Mouse (Mus musculus): ENCODE results near the gene Atp5k. TPM values are rescaled to one million over a fixed set of nuclear protein-coding genes. Genes with fewer than 3 reads are reported as not detected.

The Atp5k gene
- polyA plus RNA-seq (2012; rRNA removed): 18.3 and 18.7 TPM in 2 replicates

DNA sequence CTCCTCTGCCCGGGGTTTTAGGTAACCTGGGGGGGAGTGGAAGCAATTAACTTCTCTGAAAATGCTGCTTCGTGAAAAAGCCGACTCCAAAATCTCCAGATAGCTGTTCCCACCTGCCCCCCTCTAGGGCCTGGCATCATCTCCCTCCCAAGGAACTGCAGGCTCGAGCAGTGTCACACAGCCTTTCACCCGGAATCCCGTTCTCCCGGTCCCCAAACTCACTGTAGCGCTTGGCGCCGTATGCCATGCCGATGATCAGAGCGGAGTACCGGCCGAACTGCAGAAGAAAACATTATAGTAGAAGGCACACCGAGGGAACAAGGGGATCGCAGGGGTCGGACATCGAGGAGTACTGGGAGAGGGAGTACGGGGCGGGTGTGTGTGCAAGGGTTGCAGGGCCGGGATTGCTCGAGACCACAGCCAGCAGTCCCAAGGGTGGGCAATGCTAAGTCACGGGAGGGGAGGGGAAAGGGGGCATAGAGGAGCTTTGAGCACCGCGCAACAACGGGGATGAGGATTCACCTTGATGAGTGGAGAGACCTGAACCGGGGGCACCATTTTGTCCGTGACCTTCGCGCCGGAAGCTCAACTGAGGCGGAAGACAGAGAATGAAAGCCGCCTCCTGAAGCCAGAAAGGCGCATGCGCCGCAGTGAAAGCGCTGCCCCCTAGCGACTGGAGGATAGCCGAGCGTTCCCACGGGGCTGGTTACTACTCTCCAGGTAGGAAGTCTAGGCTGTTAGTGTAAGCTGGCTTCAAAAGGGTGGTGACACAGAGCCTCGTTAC, at the start of gene Atp5k:
Gene Atp5k, minus strand, starts transcription at position 645 of the 784 bp plus-strand sequence.
- Histone ChIP-seq H3K36me3 (ENCODE audit: control insufficient read depth, insufficient read depth, low read length) (peaks cover 4% of the 10 kb centered on the region), H3K27ac (ENCODE audit: insufficient read depth, low read length) (no peak within 1 kb of the TSS; the same call in 1 of the 2 replicates), H3K4me1 (ENCODE audit: control insufficient read depth, insufficient read depth, insufficient read length) (peaks cover 7% of the 10 kb centered on the region; the same call in 1 of the 2 replicates), H3K4me3 (ENCODE audit: extremely low read depth, insufficient read depth, insufficient read length) (peak within 1 kb of the TSS; percentile 99), H3K27me3 (ENCODE audit: control insufficient read depth, insufficient read depth, low read length) (no peaks in the 10 kb centered on the region)
- TF ChIP-seq POLR2A (IDR thresholded peaks at IDR 0.05; ENCODE audit: low read depth, low read length) (peak; percentile 41), CTCF (IDR thresholded peaks at IDR 0.05; ENCODE audit: extremely low read depth, insufficient read depth, insufficient read length, insufficient replicate concordance) (peak; percentile 78)
- DNase-seq (ENCODE audit: low read depth in 1 of 2, low spot score in 2 of 2): peak; percentile 85 to 92
- 1% methylated on average over 42 of the region's 42 CpGs for WGBS

DNA sequence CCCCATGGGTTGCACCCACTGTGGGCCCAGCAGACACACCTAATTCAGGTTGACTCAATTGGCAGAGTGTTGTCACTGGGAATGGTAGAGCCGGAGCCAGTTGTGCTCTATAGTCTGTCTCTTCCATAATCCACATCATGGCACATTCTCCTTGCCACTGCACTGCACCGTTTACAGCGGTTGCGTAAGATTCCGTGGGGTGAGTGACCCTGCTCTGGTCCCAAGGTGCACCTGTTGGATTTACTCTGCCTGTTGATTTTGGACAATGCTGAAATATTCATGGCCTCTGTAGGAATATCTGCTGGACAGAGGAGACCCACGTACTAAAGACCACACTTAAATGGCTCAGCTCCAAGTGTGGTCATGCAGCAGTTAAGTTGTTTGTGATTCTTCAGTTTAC, 48.8 kb upstream of the Atp5k start:
- H3K27ac ChIP-seq (ENCODE audit: insufficient read depth, low read length): no peak overlapping the region
- peaks cover 13% of the 10 kb centered on the region for H3K36me3 ChIP-seq (ENCODE audit: control insufficient read depth, insufficient read depth, low read length)
- no peaks in the 10 kb centered on the region for H3K27me3 ChIP-seq (ENCODE audit: control insufficient read depth, insufficient read depth, low read length)
- no peak for DNase-seq (ENCODE audit: low read depth in 1 of 2, low spot score in 2 of 2)
- H3K4me3 ChIP-seq (ENCODE audit: extremely low read depth, insufficient read depth, insufficient read length): no peak overlapping the region
- TF ChIP-seq POLR2A (IDR thresholded peaks at IDR 0.05; ENCODE audit: low read depth, low read length) (no peak), CTCF (IDR thresholded peaks at IDR 0.05; ENCODE audit: extremely low read depth, insufficient read depth, insufficient read length, insufficient replicate concordance) (no peak)
- no peaks in the 10 kb centered on the region for H3K4me1 ChIP-seq (ENCODE audit: control insufficient read depth, insufficient read depth, insufficient read length)
- 97% methylated on average over 6 of the region's 6 CpGs for WGBS

DNA sequence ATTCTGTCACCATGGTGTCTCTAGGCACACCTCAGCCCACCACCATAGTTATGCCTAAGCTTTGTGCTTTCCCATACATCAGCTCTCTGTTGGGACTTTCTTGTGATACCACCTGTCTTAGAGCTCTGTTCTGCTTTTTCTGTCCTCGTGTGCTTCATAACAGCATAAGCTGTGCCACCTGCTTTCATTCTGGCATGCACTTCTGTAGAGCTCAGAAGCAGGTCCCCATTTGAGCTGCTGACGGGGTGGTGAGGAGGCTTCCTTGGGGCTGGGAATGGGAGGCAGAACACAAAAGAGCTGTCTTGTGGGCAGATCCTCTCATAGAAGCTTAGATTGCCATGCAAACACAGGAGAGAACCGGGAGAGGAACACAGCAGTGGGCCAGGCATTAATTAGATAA, 41.7 kb upstream of the Atp5k start:
- H3K27ac ChIP-seq (ENCODE audit: insufficient read depth, low read length): no peak overlapping the region
- H3K36me3 ChIP-seq (ENCODE audit: control insufficient read depth, insufficient read depth, low read length): peaks cover 16% of the 10 kb centered on the region
- H3K4me1 ChIP-seq (ENCODE audit: control insufficient read depth, insufficient read depth, insufficient read length): no peaks in the 10 kb centered on the region
- no peak for TF ChIP-seq CTCF (IDR thresholded peaks at IDR 0.05; ENCODE audit: extremely low read depth, insufficient read depth, insufficient read length, insufficient replicate concordance)
- TF ChIP-seq POLR2A (IDR thresholded peaks at IDR 0.05; ENCODE audit: low read depth, low read length): no peak
- no peak for DNase-seq (ENCODE audit: low read depth in 1 of 2, low spot score in 2 of 2)
- WGBS: 92% methylated on average over 3 of the region's 3 CpGs
- H3K27me3 ChIP-seq (ENCODE audit: control insufficient read depth, insufficient read depth, low read length): no peaks in the 10 kb centered on the region
- no peak overlapping the region for H3K4me3 ChIP-seq (ENCODE audit: extremely low read depth, insufficient read depth, insufficient read length)

DNA sequence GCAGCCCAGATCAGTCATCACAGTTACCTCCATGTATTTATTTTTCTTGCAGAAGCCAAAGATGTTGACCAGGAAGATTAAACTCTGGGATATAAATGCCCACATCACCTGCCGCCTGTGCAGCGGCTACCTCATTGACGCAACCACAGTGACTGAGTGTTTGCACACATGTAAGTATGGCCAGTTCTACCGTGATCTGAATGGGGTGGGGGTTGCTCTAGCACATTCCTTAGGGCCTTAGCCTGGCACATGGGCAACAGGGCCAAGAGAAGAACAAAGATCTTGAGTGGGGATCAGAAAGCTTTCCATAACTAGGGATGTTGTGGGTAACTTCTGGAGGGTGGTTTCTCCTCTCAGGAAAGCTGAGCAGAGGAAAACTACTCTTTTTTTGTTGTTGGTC, 39.5 kb upstream of the Atp5k start:
- TF ChIP-seq CTCF (IDR thresholded peaks at IDR 0.05; ENCODE audit: extremely low read depth, insufficient read depth, insufficient read length, insufficient replicate concordance): no peak
- TF ChIP-seq POLR2A (IDR thresholded peaks at IDR 0.05; ENCODE audit: low read depth, low read length): no peak
- Histone ChIP-seq H3K27ac (ENCODE audit: insufficient read depth, low read length) (no peak overlapping the region), H3K36me3 (ENCODE audit: control insufficient read depth, insufficient read depth, low read length) (peaks cover 16% of the 10 kb centered on the region), H3K4me3 (ENCODE audit: extremely low read depth, insufficient read depth, insufficient read length) (no peak overlapping the region), H3K4me1 (ENCODE audit: control insufficient read depth, insufficient read depth, insufficient read length) (no peaks in the 10 kb centered on the region), H3K27me3 (ENCODE audit: control insufficient read depth, insufficient read depth, low read length) (no peaks in the 10 kb centered on the region)
- 97% methylated on average over 4 of the region's 4 CpGs for WGBS
- DNase-seq (ENCODE audit: low read depth in 1 of 2, low spot score in 2 of 2): no peak

DNA sequence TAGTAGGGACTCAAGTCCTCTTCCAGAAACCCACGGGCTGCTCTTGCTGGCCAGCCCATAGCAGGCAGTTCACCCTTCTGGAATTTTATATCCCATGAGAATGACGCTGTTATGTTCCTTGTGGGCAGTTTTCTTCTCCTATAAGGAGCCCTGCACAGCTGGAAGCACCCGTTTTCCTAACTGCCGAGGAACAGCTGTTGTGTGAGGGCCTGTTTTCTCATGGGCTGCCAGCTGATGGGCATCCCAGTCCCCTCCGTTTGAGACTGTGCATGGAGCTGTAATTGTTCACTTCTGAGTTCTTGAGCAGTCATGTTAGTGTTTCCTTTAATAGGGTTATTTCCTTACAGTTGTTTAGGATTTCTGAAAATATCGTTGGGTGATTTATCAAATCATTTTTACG, 35.4 kb upstream of the Atp5k start:
- DNase-seq (ENCODE audit: low read depth in 1 of 2, low spot score in 2 of 2): no peak
- Histone ChIP-seq H3K27me3 (ENCODE audit: control insufficient read depth, insufficient read depth, low read length) (no peaks in the 10 kb centered on the region), H3K4me1 (ENCODE audit: control insufficient read depth, insufficient read depth, insufficient read length) (no peaks in the 10 kb centered on the region), H3K27ac (ENCODE audit: insufficient read depth, low read length) (no peak overlapping the region), H3K4me3 (ENCODE audit: extremely low read depth, insufficient read depth, insufficient read length) (no peak overlapping the region), H3K36me3 (ENCODE audit: control insufficient read depth, insufficient read depth, low read length) (peaks cover 2% of the 10 kb centered on the region; the same call in 1 of the 2 replicates)
- 88% methylated on average over 7 of the region's 7 CpGs for WGBS
- no peak for TF ChIP-seq CTCF (IDR thresholded peaks at IDR 0.05; ENCODE audit: extremely low read depth, insufficient read depth, insufficient read length, insufficient replicate concordance)
- no peak for TF ChIP-seq POLR2A (IDR thresholded peaks at IDR 0.05; ENCODE audit: low read depth, low read length)

DNA sequence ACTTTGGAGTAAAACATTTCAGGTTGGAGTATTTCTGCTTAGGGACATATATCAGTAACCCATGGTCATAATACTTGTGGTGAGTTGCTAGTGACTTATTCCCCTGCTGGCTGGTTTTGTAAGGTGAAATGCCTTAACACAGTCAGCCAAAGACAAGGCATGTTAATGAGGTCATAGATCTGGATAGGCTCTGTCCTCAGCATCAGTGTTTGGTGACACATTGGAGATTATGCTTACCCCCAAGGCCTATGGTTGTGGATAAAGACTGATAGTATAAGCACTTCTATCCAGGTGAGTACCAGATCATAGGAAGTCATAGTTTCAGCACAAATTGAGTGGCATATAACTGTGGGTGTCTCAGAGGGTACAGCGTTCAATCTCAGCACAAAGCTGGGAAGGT, 32.4 kb upstream of the Atp5k start:
- 96% methylated on average over 1 of the region's 1 CpGs for WGBS
- no peak overlapping the region for H3K27ac ChIP-seq (ENCODE audit: insufficient read depth, low read length)
- H3K27me3 ChIP-seq (ENCODE audit: control insufficient read depth, insufficient read depth, low read length): no peaks in the 10 kb centered on the region
- no peak overlapping the region for H3K4me3 ChIP-seq (ENCODE audit: extremely low read depth, insufficient read depth, insufficient read length)
- H3K36me3 ChIP-seq (ENCODE audit: control insufficient read depth, insufficient read depth, low read length): no peaks in the 10 kb centered on the region
- H3K4me1 ChIP-seq (ENCODE audit: control insufficient read depth, insufficient read depth, insufficient read length): peaks cover 10% of the 10 kb centered on the region; the same call in 1 of the 2 replicates
- TF ChIP-seq CTCF (IDR thresholded peaks at IDR 0.05; ENCODE audit: extremely low read depth, insufficient read depth, insufficient read length, insufficient replicate concordance) (no peak), POLR2A (IDR thresholded peaks at IDR 0.05; ENCODE audit: low read depth, low read length) (no peak)
- no peak for DNase-seq (ENCODE audit: low read depth in 1 of 2, low spot score in 2 of 2)

Measured in spleen, adult 2 months (tissue).